Mouse (Mus musculus): ENCODE results near the gene Rhobtb1. TPM values are rescaled to one million over a fixed set of nuclear protein-coding genes. Genes with fewer than 3 reads are reported as not detected.
A peak's percentile ranks its signal among the peaks of the same experiment; 100 is the strongest.

Rhobtb1 gene
- polyA plus RNA-seq, 1 experiment from 2014 or later, result 11.4 TPM

- no peaks in the 10 kb centered on the region for H3K27me3 ChIP-seq (replicated peaks; ENCODE audit: control insufficient read depth, insufficient read depth, low read length)
- peak within 1 kb of the TSS; percentile 97 for H3K27ac ChIP-seq (ENCODE audit: low read depth, low read length)
- peaks cover 17% of the 10 kb centered on the region for H3K4me1 ChIP-seq (ENCODE audit: control insufficient read depth, insufficient read depth, low read depth, low read length)
- under 1% methylated on average over 47 of the region's 84 CpGs for WGBS
- no peaks in the 10 kb centered on the region for H3K36me3 ChIP-seq (ENCODE audit: control insufficient read depth, insufficient read depth, low read length)
- peak within 1 kb of the TSS; percentile 95 for H3K4me2 ChIP-seq (ENCODE audit: low read length)
- peak within 1 kb of the TSS; percentile 97 for H3K9ac ChIP-seq (ENCODE audit: low read depth, low read length)
- ATAC-seq, result peak; percentile 93
- peaks cover 2% of the 10 kb centered on the region; the same call in 1 of the 2 replicates for H3K9me3 ChIP-seq (ENCODE audit: control insufficient read depth, low read length)
- peak within 1 kb of the TSS; percentile 81 for H3K4me3 ChIP-seq (ENCODE audit: low read length)
Observed at GRCm38 (mm10) chr10:69212542-69213440, 61.6 kb downstream of the Rhobtb1 start, which contains the start of gene A930033H14Rik. A930033H14Rik (minus strand) TSS chr10:69213098.

GRCm38 (mm10) chr10:69213451-69213877, 62.2 kb downstream of the Rhobtb1 start:
- Histone ChIP-seq H3K9me3 (ENCODE audit: control insufficient read depth, low read length) (peaks cover 2% of the 10 kb centered on the region; the same call in 1 of the 2 replicates), H3K27ac (ENCODE audit: low read depth, low read length) (peak overlapping the region; percentile 97), H3K27me3 (replicated peaks; ENCODE audit: control insufficient read depth, insufficient read depth, low read length) (no peaks in the 10 kb centered on the region), H3K4me3 (ENCODE audit: low read length) (peak overlapping the region; percentile 81), H3K9ac (ENCODE audit: low read depth, low read length) (peak overlapping the region; percentile 97), H3K36me3 (ENCODE audit: control insufficient read depth, insufficient read depth, low read length) (no peaks in the 10 kb centered on the region), H3K4me1 (ENCODE audit: control insufficient read depth, insufficient read depth, low read depth, low read length) (peaks cover 17% of the 10 kb centered on the region), H3K4me2 (ENCODE audit: low read length) (peak overlapping the region; percentile 95)
- WGBS, result under 1% methylated on average over 19 of the region's 21 CpGs
- peak; percentile 35 for ATAC-seq

- H3K27ac ChIP-seq (ENCODE audit: low read depth, low read length), result no peak overlapping the region
- H3K27me3 ChIP-seq (replicated peaks; ENCODE audit: control insufficient read depth, insufficient read depth, low read length), result no peaks in the 10 kb centered on the region
- peak overlapping the region; percentile 95 for H3K4me2 ChIP-seq (ENCODE audit: low read length)
- peak overlapping the region; percentile 81 for H3K4me3 ChIP-seq (ENCODE audit: low read length)
- H3K36me3 ChIP-seq (ENCODE audit: control insufficient read depth, insufficient read depth, low read length), result no peaks in the 10 kb centered on the region
- no peaks in the 10 kb centered on the region for H3K9me3 ChIP-seq (ENCODE audit: control insufficient read depth, low read length)
- 27% methylated on average over 5 of the region's 5 CpGs for WGBS
- H3K4me1 ChIP-seq (ENCODE audit: control insufficient read depth, insufficient read depth, low read depth, low read length), result peaks cover 17% of the 10 kb centered on the region
- no peak for ATAC-seq
- H3K9ac ChIP-seq (ENCODE audit: low read depth, low read length), result peak overlapping the region; percentile 97
Observed at GRCm38 (mm10) chr10:69213986-69214385, 62.8 kb downstream of the Rhobtb1 start.

- H3K4me3 ChIP-seq (ENCODE audit: low read length), result no peak overlapping the region
- 97% methylated on average over 4 of the region's 4 CpGs for WGBS
- no peaks in the 10 kb centered on the region for H3K9me3 ChIP-seq (ENCODE audit: control insufficient read depth, low read length)
- H3K4me2 ChIP-seq (ENCODE audit: low read length), result no peak overlapping the region
- no peaks in the 10 kb centered on the region for H3K36me3 ChIP-seq (ENCODE audit: control insufficient read depth, insufficient read depth, low read length)
- no peak overlapping the region for H3K27ac ChIP-seq (ENCODE audit: low read depth, low read length)
- no peak overlapping the region for H3K9ac ChIP-seq (ENCODE audit: low read depth, low read length)
- H3K4me1 ChIP-seq (ENCODE audit: control insufficient read depth, insufficient read depth, low read depth, low read length), result peaks cover 8% of the 10 kb centered on the region
- no peaks in the 10 kb centered on the region for H3K27me3 ChIP-seq (replicated peaks; ENCODE audit: control insufficient read depth, insufficient read depth, low read length)
- no peak for ATAC-seq
Observed at GRCm38 (mm10) chr10:69217127-69217690, 66.0 kb downstream of the Rhobtb1 start.

- ATAC-seq, result no peak
- WGBS, result 92% methylated on average over 14 of the region's 14 CpGs
Observed at GRCm38 (mm10) chr10:69218458-69219288, 67.4 kb downstream of the Rhobtb1 start.

GRCm38 (mm10) chr10:69219289-69219626, 68.0 kb downstream of the Rhobtb1 start:
- no peak overlapping the region for H3K4me2 ChIP-seq (ENCODE audit: low read length)
- ATAC-seq, result no peak
- H3K9ac ChIP-seq (ENCODE audit: low read depth, low read length), result no peak overlapping the region
- H3K4me3 ChIP-seq (ENCODE audit: low read length), result no peak overlapping the region
- no peaks in the 10 kb centered on the region for H3K36me3 ChIP-seq (ENCODE audit: control insufficient read depth, insufficient read depth, low read length)
- H3K9me3 ChIP-seq (ENCODE audit: control insufficient read depth, low read length), result no peaks in the 10 kb centered on the region
- H3K4me1 ChIP-seq (ENCODE audit: control insufficient read depth, insufficient read depth, low read depth, low read length), result peaks cover under 1% of the 10 kb centered on the region; the same call in 1 of the 2 replicates
- H3K27ac ChIP-seq (ENCODE audit: low read depth, low read length), result no peak overlapping the region
- WGBS, result 91% methylated on average over 2 of the region's 2 CpGs
- no peaks in the 10 kb centered on the region for H3K27me3 ChIP-seq (replicated peaks; ENCODE audit: control insufficient read depth, insufficient read depth, low read length)

More at GRCm38 (mm10) chr10:69218458-69219288, 67.4 kb downstream of the Rhobtb1 start:
- H3K4me3 ChIP-seq (ENCODE audit: low read length), result no peak overlapping the region
- no peaks in the 10 kb centered on the region for H3K36me3 ChIP-seq (ENCODE audit: control insufficient read depth, insufficient read depth, low read length)
- H3K4me2 ChIP-seq (ENCODE audit: low read length), result no peak overlapping the region
- no peaks in the 10 kb centered on the region for H3K9me3 ChIP-seq (ENCODE audit: control insufficient read depth, low read length)
- no peak overlapping the region for H3K9ac ChIP-seq (ENCODE audit: low read depth, low read length)
- no peak overlapping the region for H3K27ac ChIP-seq (ENCODE audit: low read depth, low read length)
- H3K4me1 ChIP-seq (ENCODE audit: control insufficient read depth, insufficient read depth, low read depth, low read length), result peaks cover 7% of the 10 kb centered on the region
- H3K27me3 ChIP-seq (replicated peaks; ENCODE audit: control insufficient read depth, insufficient read depth, low read length), result no peaks in the 10 kb centered on the region

- H3K9ac ChIP-seq (ENCODE audit: low read depth, low read length), result no peak overlapping the region
- WGBS, result 84% methylated on average over 6 of the region's 6 CpGs
- no peaks in the 10 kb centered on the region for H3K36me3 ChIP-seq (ENCODE audit: control insufficient read depth, insufficient read depth, low read length)
- no peak overlapping the region for H3K4me3 ChIP-seq (ENCODE audit: low read length)
- ATAC-seq, result no peak
- H3K4me2 ChIP-seq (ENCODE audit: low read length), result no peak overlapping the region
- H3K27me3 ChIP-seq (replicated peaks; ENCODE audit: control insufficient read depth, insufficient read depth, low read length), result no peaks in the 10 kb centered on the region
- H3K27ac ChIP-seq (ENCODE audit: low read depth, low read length), result no peak overlapping the region
- H3K9me3 ChIP-seq (ENCODE audit: control insufficient read depth, low read length), result no peaks in the 10 kb centered on the region
- no peaks in the 10 kb centered on the region for H3K4me1 ChIP-seq (ENCODE audit: control insufficient read depth, insufficient read depth, low read depth, low read length)
Observed at GRCm38 (mm10) chr10:69220296-69220695, 69.1 kb downstream of the Rhobtb1 start.

- no peak for ATAC-seq
- 97% methylated on average over 9 of the region's 9 CpGs for WGBS
- no peaks in the 10 kb centered on the region for H3K36me3 ChIP-seq (ENCODE audit: control insufficient read depth, insufficient read depth, low read length)
Observed at GRCm38 (mm10) chr10:69221148-69221547, 69.9 kb downstream of the Rhobtb1 start.

More at GRCm38 (mm10) chr10:69221148-69221547, 69.9 kb downstream of the Rhobtb1 start:
- H3K4me1 ChIP-seq (ENCODE audit: control insufficient read depth, insufficient read depth, low read depth, low read length), result no peaks in the 10 kb centered on the region
- H3K27ac ChIP-seq (ENCODE audit: low read depth, low read length), result no peak overlapping the region
- no peaks in the 10 kb centered on the region for H3K9me3 ChIP-seq (ENCODE audit: control insufficient read depth, low read length)
- no peaks in the 10 kb centered on the region for H3K27me3 ChIP-seq (replicated peaks; ENCODE audit: control insufficient read depth, insufficient read depth, low read length)
- H3K4me2 ChIP-seq (ENCODE audit: low read length), result no peak overlapping the region
- H3K4me3 ChIP-seq (ENCODE audit: low read length), result no peak overlapping the region
- no peak overlapping the region for H3K9ac ChIP-seq (ENCODE audit: low read depth, low read length)
